Mouse (Mus musculus) limb, embryonic 11.5 days (tissue): ENCODE results near the gene Lamtor5. TPM values are rescaled to one million over a fixed set of nuclear protein-coding genes. Genes with fewer than 3 reads are reported as not detected.

ENCODE experiments used
- polyA plus RNA-seq: library from polyadenylated mRNA; unstranded; fragments of >200 nt; fragmentation: Nextera tagmentation; extraction: Ambion mirVana; gene quantifications from 2 replicates; pipeline ENCODE4 v1.2.1, GENCODE M21; 2014

The Lamtor5 gene
- polyA plus RNA-seq, 1 experiment from 2014 or later = 174 TPM

Other genes starting within 250 kb of the Lamtor5 start
- 2.2 TPM in 2 replicates for gene Kcna3, start 242.7 kb upstream of the Lamtor5 start, polyA plus RNA-seq
- gene Kcna2, start 177.7 kb upstream of the Lamtor5 start, polyA plus RNA-seq = not detected in 2 replicates
- gene Kcna10, start 95.8 kb upstream of the Lamtor5 start, polyA plus RNA-seq = not detected in 2 replicates
- gene Cym, start 57.1 kb upstream of the Lamtor5 start, polyA plus RNA-seq = not detected in 2 replicates
- gene A630076J17Rik, start 48.2 kb upstream of the Lamtor5 start, polyA plus RNA-seq = not detected in 2 replicates
- gene Prok1, start 39.2 kb upstream of the Lamtor5 start, polyA plus RNA-seq = 0.06 TPM in 1 of 2 replicates, not detected in the other
- 4.5 and 5.1 TPM in 2 replicates for gene Slc16a4, start 12.4 kb downstream of the Lamtor5 start, polyA plus RNA-seq
- gene Rbm15, start 54.8 kb downstream of the Lamtor5 start, polyA plus RNA-seq = 19.0 and 22.6 TPM in 2 replicates
- gene Kcnc4, start 180.7 kb downstream of the Lamtor5 start, polyA plus RNA-seq = 0.04 and 0.07 TPM in 2 replicates
- gene Slc6a17, start 239.2 kb downstream of the Lamtor5 start, polyA plus RNA-seq = 3.1 and 4.3 TPM in 2 replicates